Mouse (Mus musculus) midbrain, embryonic 16.5 days (tissue): ENCODE measurements around the gene Flot2. TPM values are rescaled to one million over a fixed set of nuclear protein-coding genes. Genes with fewer than 3 reads are reported as not detected.
A peak's percentile ranks its signal among the peaks of the same experiment; 100 is the strongest.
"Not testable (repeated sequence)": the region's sequence is repeated elsewhere in the genome, so short reads cannot be mapped to it uniquely, and the experiment has no call there.

Experiments
- ATAC-seq: fragments of 200-750 bp; cut with Nextera tagmentation; 2 replicates; pipeline ENCODE4 v1.8.0; 2017; ENCODE audit warnings: moderate TSS enrichment
- H3K27ac ChIP-seq: fragments of 300-500 bp; sonication (generic); 2 replicates; pipeline ENCODE4 v1.5.1; 2014; ENCODE audit warnings: mild to moderate bottlenecking, low read length, mixed read lengths
- H3K27me3 ChIP-seq: fragments of 300-500 bp; sonication (generic); 2 replicates; pipeline ENCODE4 v1.6.1; 2014; ENCODE audit warnings: low read depth, low read length, mixed read lengths; ENCODE audit not compliant: control insufficient read depth, insufficient read depth
- H3K36me3 ChIP-seq: fragments of 300-500 bp; sonication (generic); 2 replicates; pipeline ENCODE4 v1.6.1; 2014; ENCODE audit warnings: mild to moderate bottlenecking, low read length, moderate library complexity, mixed read lengths; ENCODE audit not compliant: control insufficient read depth, insufficient read depth
- H3K4me1 ChIP-seq: fragments of 300-500 bp; sonication (generic); 2 replicates; pipeline ENCODE4 v1.6.1; 2014; ENCODE audit warnings: mild to moderate bottlenecking, low read length, mixed read lengths; ENCODE audit not compliant: control insufficient read depth, insufficient read depth
- H3K4me2 ChIP-seq: fragments of 300-500 bp; sonication (generic); 2 replicates; pipeline ENCODE4 v1.6.1; 2014; ENCODE audit warnings: mild to moderate bottlenecking, low read length, mixed read lengths
- H3K4me3 ChIP-seq: fragments of 300-500 bp; sonication (generic); 2 replicates; pipeline ENCODE4 v1.5.1; 2014; ENCODE audit warnings: low read depth, mild to moderate bottlenecking, low read length, moderate library complexity, mixed read lengths
- H3K9ac ChIP-seq: fragments of 300-500 bp; sonication (generic); 2 replicates; pipeline ENCODE4 v1.6.1; 2014; ENCODE audit warnings: low read depth, low read length, mixed read lengths
- H3K9me3 ChIP-seq: fragments of 300-500 bp; sonication (generic); replicated peaks from 2 replicates; pipeline ENCODE4 v1.6.1; 2014; ENCODE audit warnings: mild to moderate bottlenecking, low read length, mixed read lengths; ENCODE audit not compliant: control insufficient read depth, poor library complexity, severe bottlenecking
- WGBS: fragments of 180-500 bp; shearing (Covaris S2); extraction: QIAGEN DNeasy Blood & Tissue Kit; methylation state at CpG from one replicate; pipeline ENCODE4 v1.1.7; 2014; 5-methylcytosine and 5-hydroxymethylcytosine counted together
- polyA plus RNA-seq: library from polyadenylated mRNA; unstranded; fragments of >200 nt; fragmentation: Nextera tagmentation; extraction: Ambion mirVana; gene quantifications from 2 replicates; pipeline ENCODE4 v1.2.1, GENCODE M21; 2015

Gene Flot2
- polyA plus RNA-seq, 1 experiment from 2014 or later = 83.4 TPM

DNA sequence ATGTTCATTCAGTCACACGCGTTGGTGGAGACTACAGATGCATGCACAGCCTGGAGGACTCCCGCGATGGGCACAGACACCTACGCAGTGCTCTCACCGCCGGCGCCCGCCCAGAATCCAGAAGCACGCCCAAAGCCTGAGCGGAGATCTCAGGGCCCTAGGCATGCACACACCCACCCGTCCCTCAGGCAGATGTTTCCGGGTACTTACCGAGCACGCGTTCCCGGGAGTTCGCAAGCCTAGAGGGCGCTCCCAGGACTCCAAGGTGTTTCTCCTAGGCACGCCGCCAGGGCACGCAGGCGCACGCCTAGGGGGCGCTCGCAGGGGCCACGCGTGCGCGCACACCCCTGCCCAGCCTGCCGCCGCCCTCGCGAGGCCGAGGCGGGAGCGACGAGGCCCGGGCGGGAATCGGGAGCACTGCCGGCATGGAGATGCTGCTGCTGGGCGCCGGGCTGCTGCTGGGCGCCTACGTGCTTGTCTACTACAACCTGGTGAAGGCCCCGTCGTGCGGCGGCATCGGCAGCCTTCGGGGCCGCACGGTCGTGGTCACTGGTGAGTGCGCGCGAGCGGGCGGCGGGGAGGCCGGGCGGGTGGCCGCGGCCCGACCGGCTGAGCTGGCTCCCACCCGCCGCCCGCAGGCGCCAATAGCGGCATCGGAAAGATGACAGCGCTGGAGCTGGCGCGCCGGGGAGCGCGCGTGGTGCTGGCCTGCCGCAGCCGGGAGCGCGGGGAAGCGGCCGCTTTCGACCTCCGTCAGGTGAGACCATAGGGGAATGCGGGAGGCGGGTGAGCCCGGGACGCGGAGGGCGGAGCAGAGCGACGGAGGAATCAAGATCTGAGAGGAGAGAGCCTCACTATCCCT lies 5.6 kb upstream of the Flot2 start, which contains the start of gene Dhrs13:
Gene Dhrs13 (plus strand): TSS at position 334 of the 862 bp plus-strand sequence.
- peak within 1 kb of the TSS; percentile 61 for H3K4me3 ChIP-seq
- under 1% methylated on average over 90 of the region's 96 CpGs for WGBS
- peak; percentile 90 for ATAC-seq
- no peaks in the 10 kb centered on the region for H3K9me3 ChIP-seq
- H3K9ac ChIP-seq = peak within 1 kb of the TSS; percentile 93
- H3K27ac ChIP-seq = peak within 1 kb of the TSS; percentile 96
- no peaks in the 10 kb centered on the region for H3K27me3 ChIP-seq
- peaks cover 22% of the 10 kb centered on the region for H3K4me1 ChIP-seq
- peak within 1 kb of the TSS; percentile 74 for H3K4me2 ChIP-seq
- peaks cover 25% of the 10 kb centered on the region for H3K36me3 ChIP-seq

DNA sequence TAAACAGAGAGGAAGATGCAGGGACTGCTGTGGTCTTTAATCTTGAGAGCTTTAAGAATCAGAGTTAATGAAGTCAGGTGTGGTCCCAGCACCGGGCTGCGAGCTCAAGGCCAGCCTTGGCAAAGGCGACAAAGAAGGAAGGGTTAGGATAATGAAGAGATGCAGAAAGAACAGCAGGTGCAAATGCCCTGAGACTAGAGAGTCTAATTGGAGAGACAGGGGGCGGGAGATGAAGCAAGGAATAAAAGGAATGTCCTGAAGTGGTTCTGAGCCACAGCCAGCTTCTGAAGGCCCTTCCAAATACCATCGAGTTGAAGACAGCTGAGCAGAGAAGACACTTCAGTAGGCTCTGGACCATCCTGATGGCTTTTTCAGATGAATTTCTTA lies 4.9 kb upstream of the Flot2 start:
- Histone ChIP-seq H3K36me3 (peaks cover 19% of the 10 kb centered on the region), H3K27me3 (no peaks in the 10 kb centered on the region), H3K9ac (peak overlapping the region; percentile 93), H3K27ac (peak overlapping the region; percentile 96), H3K9me3 (no peaks in the 10 kb centered on the region), H3K4me1 (peaks cover 26% of the 10 kb centered on the region), H3K4me2 (peak overlapping the region; percentile 74), H3K4me3 (peak overlapping the region; percentile 61)
- no peak for ATAC-seq
- WGBS = 2% methylated on average over 5 of the region's 5 CpGs

DNA sequence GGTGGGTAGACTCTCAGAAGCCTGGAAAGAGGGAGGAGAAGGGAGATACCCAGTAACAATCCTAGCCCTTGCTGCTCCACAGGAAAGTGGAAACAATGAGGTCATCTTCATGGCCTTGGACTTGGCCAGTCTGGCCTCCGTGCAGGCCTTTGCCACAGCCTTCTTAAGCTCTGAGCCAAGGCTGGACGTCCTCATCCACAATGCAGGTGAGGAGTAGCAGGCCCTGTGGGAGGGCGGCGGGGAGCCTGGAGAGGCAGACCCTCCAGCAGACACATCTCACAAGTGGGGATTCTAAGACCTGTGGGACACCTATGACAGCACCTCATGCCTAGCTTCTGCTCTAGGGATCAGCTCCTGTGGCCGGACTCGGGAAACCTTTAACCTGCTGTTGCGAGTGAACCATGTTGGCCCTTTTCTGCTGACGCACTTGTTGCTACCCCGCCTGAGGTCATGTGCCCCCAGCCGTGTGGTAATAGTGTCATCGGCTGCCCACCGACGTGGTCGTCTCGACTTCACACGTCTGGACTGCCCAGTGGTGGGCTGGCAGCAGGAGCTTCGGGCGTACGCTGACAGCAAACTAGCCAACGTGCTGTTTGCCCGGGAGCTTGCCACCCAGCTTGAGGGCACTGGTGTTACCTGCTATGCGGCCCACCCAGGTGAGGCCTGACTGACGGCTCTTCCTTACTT lies 3.7 kb upstream of the Flot2 start:
- Histone ChIP-seq H3K4me1 (peaks cover 34% of the 10 kb centered on the region), H3K9me3 (no peaks in the 10 kb centered on the region), H3K4me2 (0 out of 2 replicates have a peak overlapping the region, but pooled peaks have one; percentile 9), H3K4me3 (no peak overlapping the region), H3K36me3 (peaks cover 10% of the 10 kb centered on the region), H3K27ac (no peak overlapping the region), H3K27me3 (no peaks in the 10 kb centered on the region), H3K9ac (peak overlapping the region; percentile 35)
- ATAC-seq = no peak
- 94% methylated on average over 23 of the region's 23 CpGs for WGBS

DNA sequence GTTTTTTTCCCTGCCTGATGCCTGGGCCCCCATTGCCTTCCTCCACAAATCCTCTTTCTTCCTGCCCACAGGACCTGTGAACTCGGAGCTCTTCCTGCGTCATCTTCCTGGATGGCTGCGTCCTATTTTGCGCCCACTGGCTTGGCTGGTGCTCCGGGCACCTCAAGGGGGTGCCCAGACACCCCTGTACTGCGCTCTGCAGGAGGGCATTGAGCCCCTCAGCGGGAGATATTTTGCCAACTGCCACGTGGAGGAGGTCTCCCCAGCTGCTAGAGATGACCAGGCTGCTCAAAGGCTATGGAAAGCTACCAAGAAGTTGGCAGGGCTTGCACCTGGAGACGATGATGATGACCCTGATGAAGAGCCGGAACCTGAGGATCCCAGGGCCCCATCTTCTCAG lies 940 bp upstream of the Flot2 start:
- no peak overlapping the region for H3K27ac ChIP-seq
- H3K4me2 ChIP-seq = no peak overlapping the region
- no peaks in the 10 kb centered on the region for H3K9me3 ChIP-seq
- no peak overlapping the region for H3K9ac ChIP-seq
- H3K36me3 ChIP-seq = peaks cover 4% of the 10 kb centered on the region
- 86% methylated on average over 10 of the region's 10 CpGs for WGBS
- peaks cover 29% of the 10 kb centered on the region for H3K4me1 ChIP-seq
- no peak overlapping the region for H3K4me3 ChIP-seq
- ATAC-seq = no peak
- H3K27me3 ChIP-seq = no peaks in the 10 kb centered on the region

DNA sequence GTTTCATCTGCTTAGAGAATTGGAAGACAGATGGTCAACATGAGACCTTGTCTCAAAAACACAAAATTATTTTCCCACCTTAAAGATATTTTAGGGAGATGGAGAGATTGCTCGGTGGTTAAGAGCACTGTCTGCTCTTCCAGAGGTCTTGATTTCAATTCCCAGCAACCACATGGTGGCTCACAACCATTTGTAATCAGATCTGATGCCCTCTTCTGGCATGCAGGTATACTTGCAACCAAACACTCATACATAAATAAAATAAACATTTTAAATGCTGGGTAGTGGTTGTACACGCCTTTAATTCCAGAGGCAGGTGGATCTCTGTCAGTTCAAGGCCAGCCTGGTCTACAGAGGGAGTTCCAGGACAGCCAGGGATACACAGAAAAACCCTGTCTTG lies 3.1 kb downstream of the Flot2 start:
- no peaks in the 10 kb centered on the region for H3K9me3 ChIP-seq
- no peak for ATAC-seq
- no peak overlapping the region for H3K4me3 ChIP-seq
- no peak overlapping the region for H3K27ac ChIP-seq
- no peak overlapping the region for H3K9ac ChIP-seq
- no peaks in the 10 kb centered on the region for H3K27me3 ChIP-seq
- peaks cover 15% of the 10 kb centered on the region for H3K4me1 ChIP-seq
- no peak overlapping the region for H3K4me2 ChIP-seq
- WGBS = 67% methylated on average over 2 of the region's 2 CpGs
- peaks cover under 1% of the 10 kb centered on the region; the same call in 1 of the 2 replicates for H3K36me3 ChIP-seq

DNA sequence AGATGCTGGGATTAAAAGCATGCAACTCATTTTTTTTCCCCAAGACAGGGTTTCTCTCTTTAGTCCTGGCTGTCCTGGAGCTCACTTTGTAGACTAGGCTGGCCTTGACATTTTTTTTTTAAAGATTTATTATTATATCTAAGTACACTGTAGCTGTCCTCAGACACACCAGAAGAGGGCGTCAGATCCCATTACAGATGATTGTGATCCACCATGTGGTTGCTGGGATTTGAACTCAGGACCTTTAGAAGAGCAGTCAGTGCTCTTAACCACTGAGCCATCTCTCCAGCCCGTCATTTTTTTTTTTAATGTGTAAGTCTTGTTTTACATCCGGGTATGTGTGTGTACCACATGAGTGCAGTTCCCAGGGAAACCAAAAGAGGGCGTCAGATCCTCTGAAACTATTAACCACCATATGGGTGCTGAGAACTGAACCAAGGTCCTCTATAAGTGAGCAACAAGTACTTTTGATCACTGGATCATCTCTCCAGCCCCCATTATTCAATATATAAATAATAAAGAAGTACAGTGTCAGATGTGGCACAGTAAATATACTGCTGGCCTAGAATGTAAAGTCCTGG lies 4.6 kb downstream of the Flot2 start:
- WGBS = 95% methylated on average over 4 of the region's 4 CpGs
- not testable (repeated sequence) for H3K27me3 ChIP-seq, H3K4me2 ChIP-seq, H3K9ac ChIP-seq, ATAC-seq, H3K27ac ChIP-seq, H3K4me3 ChIP-seq, H3K36me3 ChIP-seq, H3K9me3 ChIP-seq
- peaks cover 13% of the 10 kb centered on the region for H3K4me1 ChIP-seq

DNA sequence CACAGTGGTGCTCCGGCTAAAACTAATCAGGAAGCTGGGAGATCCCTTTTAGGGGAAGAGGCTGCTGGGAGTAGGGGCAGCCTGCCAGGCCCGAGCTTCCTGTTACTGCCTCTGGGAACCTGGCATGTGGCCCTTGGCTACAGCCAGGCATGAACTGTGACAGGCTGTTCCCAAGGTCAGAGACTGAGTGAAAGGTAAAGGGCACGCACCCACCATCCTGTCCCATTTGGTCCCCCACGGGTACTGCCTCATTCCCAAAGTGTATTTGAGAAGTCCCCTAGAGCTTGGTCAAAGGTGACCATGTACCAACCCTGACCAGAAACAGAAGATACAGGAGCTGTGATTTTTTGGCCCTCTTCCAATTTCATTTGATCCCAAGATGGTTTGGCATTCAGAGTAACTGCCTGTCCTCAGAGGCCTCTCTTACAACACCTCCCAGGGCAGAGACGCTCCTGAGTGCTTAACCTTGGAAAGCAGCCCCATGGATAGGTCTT lies 7.1 kb downstream of the Flot2 start:
- 85% methylated on average over 5 of the region's 5 CpGs for WGBS
- no peak overlapping the region for H3K4me3 ChIP-seq
- ATAC-seq = no peak
- no peak overlapping the region for H3K27ac ChIP-seq
- H3K4me2 ChIP-seq = no peak overlapping the region
- H3K9ac ChIP-seq = no peak overlapping the region
- H3K36me3 ChIP-seq = no peaks in the 10 kb centered on the region
- H3K9me3 ChIP-seq = no peaks in the 10 kb centered on the region
- H3K4me1 ChIP-seq = no peaks in the 10 kb centered on the region
- no peaks in the 10 kb centered on the region for H3K27me3 ChIP-seq

DNA sequence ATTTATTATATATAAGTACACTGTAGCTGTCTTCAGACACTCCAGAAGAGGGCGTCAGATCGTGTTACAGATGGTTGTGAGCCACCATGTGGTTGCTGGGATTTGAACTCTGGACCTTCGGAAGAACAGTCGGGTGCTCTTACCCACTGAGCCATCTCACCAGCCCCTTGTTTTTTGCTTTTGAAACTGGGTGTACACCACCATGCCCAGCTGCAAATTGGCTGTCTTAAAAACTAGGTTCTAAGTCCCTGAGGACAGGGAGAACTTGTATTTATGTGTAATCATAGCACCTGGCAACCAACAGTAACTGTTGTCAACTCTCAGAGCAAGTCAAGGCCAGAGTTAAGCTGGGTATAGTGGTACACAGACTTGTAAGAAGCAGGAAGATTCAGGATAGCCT lies 10.9 kb downstream of the Flot2 start:
- WGBS = 100% methylated on average over 2 of the region's 4 CpGs
- not testable (repeated sequence) for H3K4me2 ChIP-seq, H3K27ac ChIP-seq, H3K27me3 ChIP-seq, H3K9me3 ChIP-seq, H3K9ac ChIP-seq, ATAC-seq, H3K4me1 ChIP-seq, H3K4me3 ChIP-seq, H3K36me3 ChIP-seq
